Mouse (Mus musculus) Patski (cell line): ENCODE results near the gene Bptf. TPM values are rescaled to one million over a fixed set of nuclear protein-coding genes. Genes with fewer than 3 reads are reported as not detected.
A peak's percentile ranks its signal among the peaks of the same experiment; 100 is the strongest.

ENCODE experiments used
- ATAC-seq: fragments of 100-300 bp; one replicate; pipeline ENCODE4 v1.8.0; 2021
- CTCF ChIA-PET: fragments of 350-600 bp; sonication (Branson Sonifier 250); formaldehyde crosslinking; loops from one replicate; lab custom pipeline; 2022; ENCODE audit warnings: inconsistent platforms; lab: Charles Lee
- POLR2A ChIA-PET: fragments of 350-600 bp; sonication (Branson Sonifier 250); formaldehyde crosslinking; loops from one replicate; lab custom pipeline; 2022; ENCODE audit warnings: antibody characterized with exemption, inconsistent platforms; lab: Charles Lee
- DNase-seq: peaks from one replicate; pipeline ENCODE4 v3.0.0-alpha.2; 2011; ENCODE audit warnings: low read depth, low spot score
- H3K27me3 ChIP-seq: fragments of 371-371 bp; one replicate; pipeline ENCODE4 v1.5.1; 2021
- CTCF ChIP-seq: fragments of 100-300 bp; IDR thresholded peaks from one replicate; pipeline ENCODE4 v1.5.1; 2021
- in situ Hi-C: fragments of 300-500 bp; cut with MboI; formaldehyde crosslinking; loops from 3 replicates; pipeline ENCODE4 v1.11.1; 2018; ENCODE audit warnings: low pct_unique_long_range_greater_than_20kb, mixed read lengths
- polyA plus RNA-seq: library from polyadenylated mRNA; unstranded; gene quantifications from one replicate; pipeline ENCODE4 v1.2.3, GENCODE M21; 2021

The Bptf gene
- polyA plus RNA-seq, 1 experiment from 2014 or later = 47.4 TPM

DNA sequence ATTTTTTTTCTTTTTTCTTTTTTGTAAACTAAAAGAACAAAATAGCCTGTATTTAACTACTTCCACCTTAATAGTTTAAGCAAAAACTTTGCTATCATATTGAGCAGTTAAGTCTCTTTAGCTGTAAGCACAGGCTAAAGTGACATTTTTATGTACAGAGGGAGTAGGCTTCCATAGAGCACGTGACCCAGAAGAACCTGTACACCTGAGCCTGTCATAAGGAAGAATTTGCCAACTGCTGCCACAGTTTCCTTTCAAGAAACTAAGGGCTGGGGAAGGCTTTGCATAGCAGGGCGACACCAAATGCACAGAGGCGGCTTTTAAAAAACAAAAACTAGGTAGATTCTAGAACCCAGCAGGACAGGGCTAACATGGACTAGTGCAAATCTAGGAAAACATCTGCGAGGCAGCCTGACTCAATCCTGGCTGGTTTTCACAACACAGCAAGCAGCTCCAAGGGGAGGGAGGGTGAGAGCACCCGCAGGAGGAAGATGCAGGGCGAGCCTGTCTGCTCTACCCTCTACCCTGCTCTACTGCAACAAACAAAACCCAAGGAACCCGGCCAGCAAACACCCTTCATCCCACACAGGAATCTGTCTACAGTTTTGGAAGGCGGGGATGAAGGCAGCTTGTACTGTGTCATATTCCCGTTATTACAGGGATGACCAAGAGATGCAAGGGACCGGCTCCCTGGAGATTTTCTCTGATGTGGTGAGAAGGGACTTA, 97.7 kb downstream of the Bptf start:
- CTCF ChIA-PET = interaction anchor here (1.5 to 2.0 kb wide), 2 partner anchors 10 to 62 kb away, joined by 3 to 6 read pairs; no protein-coding TSS in a partner anchor
- ATAC-seq = no peak
- TF ChIP-seq CTCF = no peak
- DNase-seq = no peak
- in situ Hi-C loops = no loop called here
- POLR2A ChIA-PET = interaction anchor here (0.7 kb wide), 1 partner anchor 145 kb away, joined by 3 read pairs; no protein-coding TSS in a partner anchor
- no peaks in the 10 kb centered on the region for H3K27me3 ChIP-seq

DNA sequence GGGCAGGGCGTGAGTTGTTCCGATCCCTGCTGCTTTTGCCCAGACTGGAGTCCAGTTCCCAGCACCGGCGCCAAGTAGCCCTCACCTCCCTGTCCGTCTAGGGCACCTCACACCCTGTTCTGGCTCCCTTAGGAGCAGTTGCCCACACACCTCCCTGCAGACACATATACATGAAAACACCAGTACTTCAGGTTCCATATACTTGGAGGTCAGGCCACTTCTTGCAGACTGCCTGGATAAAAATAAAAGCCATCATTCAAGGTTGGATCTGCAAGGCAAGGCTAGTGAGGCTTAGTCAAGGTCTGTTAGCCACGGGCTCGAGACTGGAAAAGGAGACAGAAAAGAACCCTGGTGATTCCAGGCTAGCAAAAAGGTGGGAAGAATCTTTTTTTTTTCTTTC, 100.3 kb downstream of the Bptf start:
- ChIA-PET CTCF (no interaction called here), POLR2A (no interaction called here)
- no peak for TF ChIP-seq CTCF
- DNase-seq (no peak), ATAC-seq (no peak)
- H3K27me3 ChIP-seq = no peaks in the 10 kb centered on the region
- in situ Hi-C loops = no loop called here

DNA sequence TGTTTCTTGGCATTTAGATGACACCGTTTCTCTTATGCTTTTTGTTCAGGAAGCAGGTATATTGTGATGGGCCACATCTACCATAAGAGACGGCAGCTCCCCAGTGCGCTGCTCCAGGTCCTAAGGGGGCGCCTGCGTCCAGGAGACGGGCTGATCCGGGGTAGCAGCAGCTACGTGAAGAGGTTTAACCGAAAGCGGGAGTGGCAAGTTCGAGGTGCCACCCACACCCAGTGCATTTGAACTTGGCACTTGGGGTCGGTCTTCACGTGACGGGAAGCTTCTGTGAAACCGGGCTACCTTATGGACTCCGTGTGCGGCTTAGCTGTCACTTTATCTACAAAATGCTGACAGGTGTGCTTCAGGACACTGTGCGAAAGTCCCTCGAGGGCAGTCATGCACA, 102.4 kb downstream of the Bptf start:
- ChIA-PET POLR2A (no interaction called here), CTCF (no interaction called here)
- no peak for ATAC-seq
- in situ Hi-C loops = no loop called here
- H3K27me3 ChIP-seq = no peaks in the 10 kb centered on the region
- no peak for DNase-seq
- no peak for TF ChIP-seq CTCF

DNA sequence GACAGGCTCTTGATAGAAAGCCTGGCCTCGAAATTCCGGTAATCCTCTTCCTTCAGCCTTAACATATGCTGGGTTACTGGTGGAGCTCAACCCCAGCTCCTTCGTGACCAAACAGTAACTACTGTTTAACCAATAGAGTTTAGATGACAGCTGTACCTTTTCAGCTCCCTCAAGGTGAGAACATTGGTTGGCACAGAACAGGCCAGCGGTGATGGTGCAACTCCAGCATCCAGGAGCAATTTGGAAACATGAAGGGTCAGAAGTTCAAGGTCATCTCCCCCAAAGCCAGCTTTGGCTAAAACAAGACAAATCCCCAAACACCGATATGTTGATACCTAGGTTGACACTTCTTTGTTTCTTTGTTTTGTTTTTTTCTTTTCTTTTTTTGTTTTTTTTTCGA, 103.2 kb downstream of the Bptf start:
- H3K27me3 ChIP-seq = no peaks in the 10 kb centered on the region

DNA sequence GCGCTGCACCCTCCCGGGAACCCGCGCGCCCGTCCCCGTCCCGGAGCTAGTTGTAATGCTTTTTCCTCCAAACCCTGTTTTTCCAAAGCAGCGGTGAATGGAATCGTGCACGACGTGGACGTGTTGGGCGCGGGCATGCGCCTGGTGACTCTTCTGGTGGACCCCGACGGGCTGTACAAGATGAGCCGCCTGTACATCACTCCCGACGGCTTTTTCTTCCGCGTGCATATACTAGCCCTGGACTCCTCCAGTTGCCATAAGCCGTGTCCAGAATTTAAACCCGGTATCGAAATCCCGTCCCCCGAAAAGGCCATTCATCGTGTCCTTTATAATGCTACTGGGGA, 103.7 kb downstream of the Bptf start:
- no peak for DNase-seq
- H3K27me3 ChIP-seq = no peaks in the 10 kb centered on the region
- TF ChIP-seq CTCF = no peak
- no peak for ATAC-seq
- CTCF ChIA-PET = no interaction called here
- in situ Hi-C loops = no loop called here
- POLR2A ChIA-PET = no interaction called here

More for the DNA sequence above, 103.2 kb downstream of the Bptf start:
- POLR2A ChIA-PET = no interaction called here
- DNase-seq (no peak), ATAC-seq (no peak)
- in situ Hi-C loops = no loop called here
- CTCF ChIA-PET = no interaction called here
- TF ChIP-seq CTCF = no peak

DNA sequence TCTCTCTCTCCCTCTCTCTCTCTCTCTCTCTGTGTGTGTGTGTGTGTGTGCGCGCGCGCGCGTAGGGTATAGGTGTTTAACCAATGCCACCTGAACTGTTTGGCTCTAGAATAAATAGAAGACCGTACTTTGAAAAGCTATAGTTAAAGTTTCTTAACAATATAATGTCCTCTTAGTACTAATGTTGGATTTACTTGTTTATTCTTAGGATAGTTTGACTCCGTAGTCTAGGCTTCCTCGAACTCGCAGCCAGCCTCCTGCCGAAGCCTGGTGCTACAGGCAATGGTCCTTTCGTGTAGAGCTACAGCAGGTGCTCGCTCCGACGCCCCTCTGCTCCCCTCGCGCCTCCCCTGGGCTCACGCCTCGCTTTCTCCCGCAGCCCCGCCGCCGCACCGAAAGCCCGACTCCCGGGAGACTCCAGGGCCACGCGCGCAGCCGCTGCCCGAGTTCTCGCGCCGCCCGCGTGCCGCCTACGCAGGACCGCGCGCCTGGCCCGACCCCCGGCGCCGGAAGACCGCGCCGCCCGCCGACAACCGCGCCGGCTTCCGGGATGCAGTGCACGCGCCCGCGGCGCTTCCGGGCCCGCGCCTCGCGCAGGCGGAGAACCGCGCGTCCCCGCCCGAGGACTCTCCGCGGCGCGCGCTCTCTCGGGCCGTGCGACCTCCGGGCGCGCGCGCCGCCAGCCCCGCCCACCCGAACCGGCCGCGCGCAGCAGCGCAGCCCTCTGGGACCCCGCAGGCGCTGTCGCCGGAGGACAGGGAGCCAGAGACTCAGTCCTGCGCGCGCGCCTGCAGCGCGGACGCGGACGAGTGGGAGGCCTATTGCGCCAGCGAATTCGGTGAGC, 104.3 kb downstream of the Bptf start:
- no peak for TF ChIP-seq CTCF
- ATAC-seq (peak; percentile 74), DNase-seq (no peak)
- in situ Hi-C loops = no loop called here
- POLR2A ChIA-PET = interaction anchor here (0.7 kb wide), 1 partner anchor 16 kb away, joined by 3 read pairs; no protein-coding TSS in a partner anchor
- CTCF ChIA-PET = interaction anchor here (1.0 to 3.7 kb wide), 3 partner anchors 13 to 174 kb away, joined by 3 to 13 read pairs (median 3); no protein-coding TSS in a partner anchor
- no peaks in the 10 kb centered on the region for H3K27me3 ChIP-seq

DNA sequence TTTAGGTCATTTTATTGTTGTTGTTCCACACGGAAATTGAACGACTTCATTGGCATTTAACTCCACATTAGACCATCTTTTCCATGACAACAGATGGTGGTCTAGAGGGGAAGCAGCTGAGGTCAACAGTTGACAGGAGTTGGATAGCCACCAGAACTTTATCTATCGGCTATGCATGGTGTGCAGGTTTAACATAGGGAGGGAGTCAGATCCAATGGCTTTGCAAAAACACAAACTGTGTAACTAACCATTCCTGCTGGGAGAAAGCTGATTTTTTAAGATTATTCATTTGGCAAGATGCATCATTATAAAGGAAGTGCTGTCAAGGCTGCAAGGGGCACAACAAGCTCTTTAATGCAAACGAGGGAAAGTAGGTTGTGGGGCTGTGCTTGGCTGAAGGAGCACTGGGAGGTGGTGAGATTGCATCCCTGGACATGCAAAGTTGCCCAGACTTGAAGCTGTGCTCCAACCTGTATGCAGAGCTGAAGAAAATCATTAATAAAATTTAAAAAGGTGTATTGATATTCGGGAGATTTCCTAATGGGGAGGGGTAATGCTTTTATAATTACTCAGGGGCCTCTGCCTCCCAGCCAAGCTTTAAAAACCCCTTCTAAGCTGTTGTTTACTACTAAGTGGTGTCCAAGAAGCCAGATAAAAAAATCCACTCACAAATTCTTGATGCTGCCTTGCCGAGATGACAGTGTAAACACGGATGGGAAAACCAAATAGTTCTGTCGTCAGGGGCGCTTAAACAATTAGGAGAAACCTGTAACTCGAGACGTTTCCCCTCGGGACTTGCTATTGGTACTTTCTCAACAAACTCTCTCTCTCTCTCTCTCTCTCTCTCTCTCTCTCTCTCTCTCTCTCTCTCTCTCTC, 105.1 kb downstream of the Bptf start:
- in situ Hi-C loops = no loop called here
- ChIA-PET POLR2A (interaction anchor here (1.0 kb wide), 1 partner anchor 17 kb away, joined by 3 read pairs; no protein-coding TSS in a partner anchor), CTCF (interaction anchor here (0.7 to 3.7 kb wide), 4 partner anchors 12 to 174 kb away, joined by 3 to 13 read pairs (median 4); no protein-coding TSS in a partner anchor)
- TF ChIP-seq CTCF = no peak
- DNase-seq (no peak), ATAC-seq (no peak)
- H3K27me3 ChIP-seq = no peaks in the 10 kb centered on the region

DNA sequence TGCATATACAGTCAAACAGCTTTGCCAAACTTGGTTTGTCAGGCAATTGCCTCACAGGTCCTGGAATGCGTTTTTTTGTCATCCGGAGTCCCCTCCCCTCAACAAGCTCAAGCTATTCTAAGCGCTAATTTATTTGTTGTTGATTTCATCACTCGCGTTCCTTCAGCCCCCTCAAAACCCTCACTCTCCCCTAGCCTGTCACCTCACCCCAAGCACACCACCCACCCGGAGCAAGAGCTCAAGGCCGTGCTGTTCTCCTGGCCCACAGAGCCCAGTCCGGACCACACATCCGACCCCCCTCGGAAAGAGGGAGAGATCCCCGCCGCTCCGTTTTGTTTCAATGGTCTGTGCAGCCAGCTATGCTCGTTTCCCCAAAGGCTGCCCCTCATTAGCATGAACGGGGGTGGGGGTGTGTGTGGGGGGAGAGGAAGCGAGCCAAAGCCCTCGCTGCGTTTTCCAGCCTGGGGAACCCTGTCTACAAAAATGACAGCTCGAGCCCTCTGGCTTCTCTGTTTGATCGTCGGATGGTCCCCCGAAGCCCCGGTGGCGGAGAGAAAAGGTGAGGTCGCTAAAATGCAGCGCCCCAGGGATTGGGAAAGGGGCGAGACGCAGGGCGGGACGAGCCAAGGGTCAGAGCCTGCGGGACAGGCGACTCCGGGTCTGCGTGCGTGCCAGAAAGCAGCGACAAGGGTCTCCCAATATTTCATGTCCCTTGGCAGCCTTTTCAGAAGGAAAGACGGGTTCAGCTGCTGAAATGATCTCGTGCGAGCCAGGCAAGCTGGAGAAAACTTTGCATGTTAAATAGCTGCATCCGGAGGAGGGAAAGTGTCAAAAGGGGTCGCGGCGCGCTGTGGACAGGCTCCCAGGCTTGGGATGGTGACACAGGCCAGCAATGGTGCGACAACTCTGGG, 106.3 kb downstream of the Bptf start, which contains the start of gene 1810010H24Rik:
Gene 1810010H24Rik, plus strand, starts transcription at position 271 of the 911 bp plus-strand sequence.
- H3K27me3 ChIP-seq = no peaks in the 10 kb centered on the region
- TF ChIP-seq CTCF = no peak
- ChIA-PET POLR2A (interaction anchor here (0.5 to 1.3 kb wide), 2 partner anchors 106 to 124 kb away, joined by 3 to 5 read pairs; no protein-coding TSS in a partner anchor), CTCF (interaction anchor here (0.6 to 3.7 kb wide), 3 partner anchors 9 to 85 kb away, joined by 3 to 13 read pairs (median 3); no protein-coding TSS in a partner anchor)
- DNase-seq (no peak), ATAC-seq (no peak)
- in situ Hi-C loops = no loop called here

DNA sequence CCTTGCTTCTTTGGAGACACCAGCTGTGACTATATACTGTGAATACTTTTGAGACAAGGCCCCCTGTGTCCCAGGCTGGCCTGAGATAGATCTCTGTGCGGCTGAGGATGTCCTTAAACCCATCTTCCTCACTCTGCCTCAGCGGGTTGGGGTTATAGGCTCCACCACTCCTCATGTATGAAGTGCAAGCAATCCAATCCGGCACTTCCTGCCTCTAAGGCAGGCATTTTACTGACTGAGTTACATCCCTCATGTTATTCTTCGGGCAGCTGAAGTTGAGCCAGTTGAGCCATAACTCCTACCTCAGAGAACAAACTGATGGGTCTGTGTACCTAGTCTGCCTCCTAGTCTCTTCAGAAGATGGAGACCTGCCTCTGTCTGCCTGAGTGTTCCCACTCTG, 107.5 kb downstream of the Bptf start:
- H3K27me3 ChIP-seq = no peaks in the 10 kb centered on the region
- ChIA-PET CTCF (interaction anchor here (3.7 kb wide), 1 partner anchor 9 kb away, joined by 13 read pairs; no protein-coding TSS in a partner anchor), POLR2A (interaction anchor here (1.3 kb wide), 1 partner anchor 107 kb away, joined by 3 read pairs; no protein-coding TSS in a partner anchor)
- ATAC-seq = no peak
- TF ChIP-seq CTCF = no peak
- in situ Hi-C loops = no loop called here
- no peak for DNase-seq
